Mouse (Mus musculus) ovary, postnatal 14 days (tissue): Measurements from ENCODE around the gene 4930415O20Rik.
"Not testable (repeated sequence)": the region's sequence is repeated elsewhere in the genome, so short reads cannot be mapped to it uniquely, and the experiment has no call there.

Experiments
- DNase-seq: peaks from one replicate; pipeline ENCODE4 v3.0.0; 2022; ENCODE audit warnings: low spot score

4930415O20Rik gene

DNA sequence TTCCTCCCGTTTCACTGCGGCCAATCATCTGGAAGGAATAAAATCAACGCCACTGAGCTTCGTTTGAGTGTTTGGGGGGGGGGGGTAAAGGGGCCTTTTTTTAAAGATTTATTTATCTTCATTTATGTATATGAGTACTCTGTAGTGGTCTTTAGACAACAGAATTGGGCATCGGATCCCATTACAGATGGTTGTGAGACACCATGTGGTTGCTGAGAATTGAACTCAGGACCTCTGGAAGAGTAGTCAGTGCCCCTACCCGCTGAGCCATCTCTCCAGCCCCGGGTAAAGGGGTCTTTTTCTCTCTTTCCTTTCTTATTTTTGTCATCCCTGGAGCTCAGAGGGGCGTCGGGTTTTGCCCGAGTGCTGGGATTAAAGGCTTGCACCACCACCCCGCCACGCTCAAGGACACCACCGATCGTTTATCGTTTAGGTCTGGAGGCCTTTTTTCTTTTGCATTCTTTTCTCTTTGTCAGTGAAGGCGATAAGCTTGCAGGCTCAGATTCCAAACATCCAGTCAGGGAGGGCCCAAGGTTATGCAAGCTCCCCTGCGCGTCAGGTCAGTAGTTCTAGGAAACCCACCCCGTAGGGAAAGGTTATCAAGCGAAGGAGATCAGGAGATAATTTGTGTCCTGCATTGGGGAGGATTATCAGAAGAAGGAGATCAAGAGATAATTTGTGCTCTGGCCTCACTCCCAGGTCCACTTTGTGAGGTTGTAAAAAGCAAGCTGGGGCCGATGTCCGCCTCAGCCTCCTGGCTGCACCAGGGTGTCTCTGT lies 2.4 kb upstream of the 4930415O20Rik start:
- DNase-seq, result no peak

DNA sequence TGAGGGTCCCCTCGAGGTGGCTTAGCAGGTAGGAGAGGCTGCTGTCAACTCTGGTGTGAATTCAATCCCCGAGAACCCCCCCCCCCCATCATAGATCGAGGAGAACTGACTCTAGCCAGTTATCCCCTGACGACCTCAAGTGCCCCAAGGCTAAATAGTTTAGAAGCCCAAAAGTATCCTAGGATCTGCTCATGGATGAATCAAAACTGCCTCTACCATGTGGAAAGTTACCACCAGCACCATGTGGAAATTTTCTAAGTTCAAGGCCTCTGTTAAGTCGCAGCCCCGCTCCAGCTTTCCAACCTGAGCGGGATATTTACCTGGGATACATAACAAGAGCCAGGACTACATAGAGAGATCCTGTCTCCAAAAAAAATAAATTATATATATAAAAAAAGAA lies 1.6 kb upstream of the 4930415O20Rik start:
- DNase-seq, result no peak

DNA sequence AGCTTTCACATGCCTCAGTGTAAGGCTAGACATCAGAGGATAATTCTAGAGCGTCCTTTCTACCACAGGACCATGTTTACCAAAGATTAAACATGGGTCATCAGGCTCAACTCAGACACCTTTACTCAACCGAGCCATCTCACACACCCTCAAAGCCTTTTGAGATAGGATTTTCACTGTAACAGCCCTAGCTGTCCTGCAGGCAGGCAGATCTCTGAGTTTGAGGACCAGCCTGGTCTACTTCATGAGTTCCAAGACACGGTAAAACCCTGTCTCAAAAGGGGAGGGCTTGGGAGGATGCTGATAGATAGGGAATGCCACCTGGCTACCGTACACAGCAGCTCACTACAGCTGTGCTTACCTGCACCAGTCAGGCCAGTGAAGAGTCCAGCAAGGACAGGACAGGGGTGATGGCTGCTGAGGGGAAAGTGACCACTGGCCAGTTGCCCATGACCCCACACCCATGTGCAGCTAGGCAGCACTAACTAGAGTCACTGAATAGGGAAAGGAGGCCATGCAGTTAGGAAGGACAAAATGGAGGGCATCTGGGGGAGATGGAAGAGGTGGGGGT lies 924 bp upstream of the 4930415O20Rik start:
- DNase-seq, result no peak

- no peak for DNase-seq
Observed at GRCm38 (mm10) chr15:98573293-98573692, 2.5 kb downstream of the 4930415O20Rik start.

DNA sequence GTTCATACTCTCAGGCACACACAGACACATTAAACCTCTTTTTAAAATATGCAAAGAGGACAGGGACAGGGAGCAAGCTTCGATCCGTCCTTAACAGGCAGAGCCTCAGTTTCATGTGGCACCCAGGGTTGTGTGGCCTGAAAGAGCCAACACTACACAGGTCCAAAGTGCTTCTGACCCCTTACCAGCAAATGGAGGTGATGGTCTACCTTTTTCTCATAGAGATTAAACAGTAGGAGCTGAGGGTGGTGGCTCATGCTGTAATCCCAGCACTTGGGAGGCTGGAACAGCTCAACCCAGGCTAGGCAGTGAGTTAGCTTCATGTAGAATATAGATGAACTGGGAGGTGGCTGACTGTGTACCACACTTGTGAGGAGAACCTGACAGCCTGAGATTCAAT lies 8.5 kb downstream of the 4930415O20Rik start:
- DNase-seq, result no peak

DNA sequence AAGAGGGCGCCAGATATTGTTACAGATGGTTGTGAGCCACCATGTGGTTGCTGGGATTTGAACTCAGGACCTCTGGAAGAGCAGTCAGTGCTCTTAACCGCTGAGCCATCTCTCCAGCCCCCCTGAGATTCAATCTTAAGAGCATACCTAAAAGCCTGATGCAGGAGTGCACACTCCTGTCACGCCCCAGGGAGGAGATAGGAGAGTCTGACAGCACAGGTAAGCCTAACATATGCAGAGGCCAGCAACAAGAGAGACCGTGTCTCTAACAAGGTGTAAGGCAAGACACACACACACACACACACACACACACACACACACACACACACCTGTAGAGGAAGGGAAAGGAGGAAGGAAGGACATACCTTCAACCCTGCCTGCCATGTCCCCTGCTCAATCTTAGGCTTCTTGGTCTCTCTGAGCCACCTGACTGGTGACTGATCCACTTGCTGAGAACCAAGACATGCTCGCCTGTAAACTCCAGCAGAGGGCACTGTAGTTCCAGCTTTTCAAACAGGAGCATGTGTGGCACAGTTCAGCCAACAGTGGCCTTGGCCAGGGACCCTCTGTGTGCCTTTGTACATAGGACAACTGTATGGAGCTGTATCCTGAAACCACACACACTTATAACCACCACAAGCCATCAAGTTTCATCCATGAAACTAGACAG lies 9.1 kb downstream of the 4930415O20Rik start:
- DNase-seq, result peak; percentile 68

DNA sequence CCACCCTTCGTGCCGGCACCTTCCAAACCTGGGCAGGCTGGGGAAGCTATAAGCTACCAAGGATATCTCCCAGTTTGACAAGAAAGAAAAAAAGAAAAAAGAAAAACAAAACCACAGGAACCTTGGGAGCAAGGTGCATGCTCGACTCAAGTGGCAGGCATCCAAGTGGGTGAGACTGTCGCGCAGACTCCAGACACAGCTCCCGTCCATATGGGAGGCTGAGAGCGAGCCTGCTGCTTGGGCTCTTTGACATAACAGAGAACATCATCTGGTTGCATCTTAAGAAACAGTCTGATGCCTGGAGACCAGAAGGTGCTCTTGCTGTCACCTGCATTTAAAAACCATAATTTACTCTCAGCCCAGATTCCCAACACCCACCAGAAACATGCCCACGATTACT lies 11.6 kb downstream of the 4930415O20Rik start:
- no peak for DNase-seq

DNA sequence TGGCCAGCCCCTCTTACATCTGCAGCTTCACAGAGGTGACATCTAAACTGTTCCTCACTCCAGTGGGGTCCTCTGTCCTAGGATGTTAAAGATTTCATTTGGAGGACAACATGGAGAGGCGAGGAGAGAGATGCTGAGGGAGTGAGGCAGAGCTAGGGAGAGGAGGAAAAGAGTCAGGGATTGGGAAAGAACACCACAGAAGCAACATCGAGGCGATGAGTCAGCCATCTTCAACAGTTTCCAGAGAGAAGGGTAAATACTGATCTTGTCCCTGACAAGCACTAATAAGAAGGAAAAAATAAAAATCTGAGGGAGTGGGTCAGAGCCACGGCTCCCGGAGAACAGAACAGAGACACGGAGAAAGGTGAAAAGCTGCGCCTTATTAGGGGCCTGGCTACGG lies 12.2 kb downstream of the 4930415O20Rik start:
- DNase-seq, result no peak

DNA sequence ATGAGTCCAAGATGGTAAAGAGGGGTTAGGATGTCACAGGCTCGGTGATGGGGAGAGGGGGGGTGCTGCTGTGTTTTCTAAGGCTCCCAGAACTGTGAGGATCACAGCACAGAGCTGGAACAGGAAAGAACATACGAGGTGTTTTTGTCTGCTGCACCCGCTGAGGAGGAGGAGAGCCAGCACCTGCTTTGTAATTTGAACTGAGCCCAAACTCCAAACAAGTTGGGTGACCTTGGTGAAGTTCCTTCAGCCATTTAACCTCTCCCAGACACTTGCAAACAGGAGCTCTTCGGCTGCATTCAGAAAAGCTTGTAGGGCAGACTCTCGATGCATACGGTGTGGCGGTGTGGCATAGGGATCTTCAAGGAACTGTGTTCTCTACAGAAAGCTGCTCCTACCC lies 14.6 kb downstream of the 4930415O20Rik start:
- DNase-seq, result no peak

GRCm38 (mm10) chr15:98586141-98586540 lies 15.3 kb downstream of the 4930415O20Rik start:
- DNase-seq, result not testable (repeated sequence)

- no peak for DNase-seq
Observed at GRCm38 (mm10) chr15:98587751-98588150, 16.9 kb downstream of the 4930415O20Rik start.

GRCm38 (mm10) chr15:98589640-98590336 lies 19.0 kb downstream of the 4930415O20Rik start:
- DNase-seq, result no peak

DNA sequence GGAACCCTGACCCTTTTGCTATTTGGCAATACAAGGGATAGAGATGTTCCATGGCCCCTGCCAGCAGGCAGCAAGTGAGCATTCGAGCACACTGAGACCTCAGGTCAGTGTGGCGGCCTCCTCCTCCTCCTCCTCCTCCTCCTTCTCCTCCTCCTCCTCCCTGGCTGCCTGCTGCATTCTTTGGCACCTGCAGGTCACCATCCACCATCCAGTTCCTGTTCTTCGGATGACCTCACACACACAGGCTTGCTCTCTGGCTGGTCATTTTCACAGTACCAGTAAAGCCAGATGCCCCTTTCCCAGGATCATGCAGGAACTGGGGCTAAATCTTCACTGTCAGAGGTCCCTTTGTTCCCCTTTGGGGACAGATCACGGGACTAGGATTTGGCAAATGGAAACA lies 20.6 kb downstream of the 4930415O20Rik start:
- DNase-seq, result no peak

DNA sequence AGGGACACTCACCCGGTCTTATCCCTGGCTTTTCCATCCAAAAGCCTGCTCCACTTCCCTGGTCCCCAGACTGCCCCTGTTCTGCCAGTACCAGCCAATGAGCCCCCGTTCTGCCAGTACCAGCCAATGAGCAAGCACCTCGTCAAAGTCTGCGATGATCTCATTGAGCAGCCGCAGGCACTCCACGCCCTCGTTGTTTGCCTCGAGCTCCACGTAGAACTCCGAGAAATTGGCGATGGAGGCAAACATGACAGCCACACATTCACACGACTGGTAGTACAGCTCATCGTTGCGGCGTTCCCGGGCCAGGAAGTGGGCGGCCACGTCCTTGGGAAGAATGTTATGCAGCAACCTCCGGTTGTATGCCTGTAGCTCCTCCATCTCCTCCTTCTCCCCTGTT lies 23.4 kb downstream of the 4930415O20Rik start:
- DNase-seq, result no peak

DNA sequence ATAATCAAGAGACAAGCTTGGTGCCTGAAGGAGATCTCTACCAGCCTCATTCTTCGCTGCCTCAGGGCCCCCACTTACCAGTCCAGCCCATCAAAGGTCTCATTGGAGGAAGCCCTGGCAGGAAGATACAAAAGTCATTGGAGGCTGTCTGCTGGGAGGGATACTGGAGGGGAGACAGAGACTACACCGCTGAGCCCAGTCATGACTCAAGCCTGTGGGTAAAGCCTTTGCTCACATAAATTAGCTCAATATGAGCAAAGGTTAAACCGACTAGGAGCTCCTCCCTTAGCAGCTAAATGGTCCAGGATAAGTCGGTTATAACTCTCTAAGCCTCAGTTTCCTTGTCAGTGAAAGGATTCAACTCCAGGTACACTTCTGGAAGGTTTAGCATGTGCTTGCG lies 24.2 kb downstream of the 4930415O20Rik start:
- no peak for DNase-seq

- DNase-seq, result no peak
Observed at GRCm38 (mm10) chr15:98596609-98597008, 25.8 kb downstream of the 4930415O20Rik start.

GRCm38 (mm10) chr15:98600036-98600709 lies 29.4 kb downstream of the 4930415O20Rik start:
- no peak for DNase-seq

DNA sequence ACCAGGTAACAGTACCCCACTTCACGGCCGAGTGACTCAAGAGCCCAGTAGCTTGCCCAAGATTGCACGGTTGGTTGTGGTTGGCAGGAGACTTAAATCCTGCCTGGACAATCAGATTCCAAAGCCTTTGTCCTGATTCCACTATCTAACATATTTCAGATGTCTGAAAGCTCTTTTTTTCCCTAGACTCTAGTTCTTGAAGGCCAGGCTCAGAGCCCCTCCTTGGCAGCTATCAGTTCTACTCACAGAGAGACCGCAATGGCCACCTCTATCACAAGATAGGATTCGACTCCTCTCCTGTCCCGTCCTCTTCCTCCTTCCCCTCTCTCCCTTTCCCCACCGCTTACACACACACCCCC lies 31.0 kb downstream of the 4930415O20Rik start:
- no peak for DNase-seq

DNA sequence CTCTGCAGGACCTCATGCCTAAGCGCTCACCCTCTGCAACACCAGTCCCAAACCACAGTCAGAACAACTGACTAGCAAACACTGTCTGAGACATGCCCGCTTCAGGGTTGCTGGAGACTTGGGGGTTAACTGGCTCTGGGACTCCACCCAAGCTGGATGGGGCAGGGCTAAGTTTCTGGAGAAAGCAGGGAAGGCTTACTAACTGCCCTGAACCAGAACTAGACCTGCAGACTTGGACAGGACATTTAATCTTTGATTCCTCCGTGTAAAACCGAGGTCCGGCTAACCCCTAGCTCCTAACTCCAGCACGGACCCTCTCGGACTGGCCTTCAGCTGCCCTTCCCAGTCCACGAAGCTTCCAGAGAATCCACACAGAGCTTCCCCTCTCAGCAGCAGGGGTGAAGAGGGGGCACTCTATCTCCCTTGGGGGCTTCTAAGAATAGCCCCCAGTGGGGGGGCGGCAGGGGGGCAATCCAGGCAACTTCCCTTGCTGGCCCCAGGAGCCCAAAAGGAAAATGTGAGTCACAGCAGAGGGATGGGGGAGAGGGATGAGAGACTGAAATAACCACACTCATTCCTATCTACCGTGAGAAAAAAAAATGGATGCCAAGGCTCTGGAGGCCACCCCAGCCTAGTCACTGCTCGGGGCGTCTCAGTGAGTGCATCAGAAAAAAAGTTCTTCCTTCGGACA lies 31.5 kb downstream of the 4930415O20Rik start:
- DNase-seq, result no peak

DNA sequence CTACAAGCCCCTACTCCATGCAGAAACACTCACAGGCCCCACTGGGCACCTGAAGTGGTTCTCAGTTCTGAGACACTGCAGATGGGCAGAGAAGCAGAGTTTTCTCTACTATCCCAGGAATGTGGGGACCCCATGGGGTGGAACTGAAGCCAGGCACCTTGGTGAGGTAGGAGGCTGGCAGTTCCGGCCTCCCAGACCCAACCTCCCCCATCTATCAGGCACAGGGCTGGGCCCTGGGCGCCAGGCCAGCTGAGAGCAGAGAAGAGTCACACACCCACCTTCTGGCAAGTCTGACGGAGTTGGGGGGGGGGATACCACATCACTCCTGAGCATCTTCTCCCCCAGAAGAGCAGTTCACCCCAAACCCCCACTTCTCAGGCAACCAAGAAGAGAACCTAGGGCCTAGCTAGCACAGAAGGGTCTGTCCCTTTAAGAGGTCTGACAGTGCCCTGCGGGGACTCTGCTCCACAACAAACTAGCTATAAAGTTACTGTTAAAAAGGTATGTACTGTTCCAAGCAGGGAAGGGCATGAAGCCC lies 32.2 kb downstream of the 4930415O20Rik start:
- no peak for DNase-seq

DNA sequence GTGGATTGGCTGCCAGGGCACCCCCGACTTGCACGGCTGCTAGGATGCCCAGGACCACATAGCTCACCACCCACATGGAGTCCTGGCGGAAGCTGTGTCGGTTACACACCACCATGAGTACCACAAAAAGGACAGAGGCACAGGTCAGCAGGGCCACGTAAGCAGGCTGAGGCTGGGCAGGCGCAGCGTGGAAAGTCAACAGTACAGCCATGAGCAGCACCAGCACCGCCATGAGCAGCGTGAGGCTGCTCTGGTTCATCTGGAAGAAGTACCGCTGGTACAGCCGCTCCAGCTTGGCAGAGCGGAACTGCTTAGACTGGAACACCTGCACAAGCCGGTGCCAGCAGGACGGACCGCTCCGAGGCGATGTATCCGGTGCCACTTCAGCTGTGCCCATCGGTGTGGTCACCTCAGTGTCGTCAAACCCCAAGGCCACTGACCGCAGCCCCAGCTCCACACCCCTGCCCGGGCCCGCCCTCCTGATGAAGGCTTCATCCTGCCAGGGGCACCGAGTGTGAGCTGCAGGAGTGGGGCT lies 33.3 kb downstream of the 4930415O20Rik start:
- no peak for DNase-seq
